Mouse (Mus musculus): ENCODE results near the gene Csgalnact2. TPM values are rescaled to one million over a fixed set of nuclear protein-coding genes. Genes with fewer than 3 reads are reported as not detected.

Gene Csgalnact2
- total and polyA plus RNA-seq, 3 experiments: 4.3 to 20.4 (median 17.6) TPM

- TF ChIP-seq CTCF (IDR thresholded peaks at IDR 0.05) (no peak), EP300 (IDR thresholded peaks at IDR 0.05; ENCODE audit: insufficient read depth, low read depth, low read length) (no peak), POLR2A (IDR thresholded peaks at IDR 0.05; ENCODE audit: insufficient read depth, low read depth, low read length) (no peak)
- no peaks in the 10 kb centered on the region for H3K27me3 ChIP-seq (ENCODE audit: control insufficient read depth, insufficient read depth, low read length)
- 73% methylated on average over 12 of the region's 12 CpGs for WGBS
- no peak for DNase-seq
- intact Hi-C loops (cut with DNase I): loop anchor here (1.0 kb wide), 1 partner anchor 239 kb away; the partner anchor contains the start of gene Bms1
- no peak overlapping the region for H3K4me3 ChIP-seq
- no peaks in the 10 kb centered on the region for H3K4me1 ChIP-seq (ENCODE audit: control insufficient read depth, insufficient read depth, low read length)
- no peaks in the 10 kb centered on the region for H3K36me3 ChIP-seq (ENCODE audit: control insufficient read depth, insufficient read depth, low read length)
- no peak overlapping the region for H3K27ac ChIP-seq
- H3K79me2 ChIP-seq (replicated peaks; ENCODE audit: control insufficient read depth, insufficient read depth, low read length): no peaks in the 10 kb centered on the region
- no peak overlapping the region for H3K9ac ChIP-seq (ENCODE audit: low read depth, low read length)
Observed at GRCm38 (mm10) chr6:118180085-118180423, 41.1 kb upstream of the Csgalnact2 start.

GRCm38 (mm10) chr6:118179316-118180084, 40.6 kb upstream of the Csgalnact2 start:
- intact Hi-C loops (cut with DNase I): loop anchor here (1.0 to 2.0 kb wide), 2 partner anchors 199 to 240 kb away; partner anchors contain the start of gene Bms1
- no peak overlapping the region for H3K27ac ChIP-seq
- WGBS: 59% methylated on average over 13 of the region's 13 CpGs

GRCm38 (mm10) chr6:118173975-118174328, 35.0 kb upstream of the Csgalnact2 start:
- no peaks in the 10 kb centered on the region for H3K79me2 ChIP-seq (replicated peaks; ENCODE audit: control insufficient read depth, insufficient read depth, low read length)
- no peak overlapping the region for H3K27ac ChIP-seq
- intact Hi-C loops (cut with DNase I): no loop called here
- H3K9ac ChIP-seq (ENCODE audit: low read depth, low read length): no peak overlapping the region
- TF ChIP-seq POLR2A (IDR thresholded peaks at IDR 0.05; ENCODE audit: insufficient read depth, low read depth, low read length): no peak
- no peaks in the 10 kb centered on the region for H3K36me3 ChIP-seq (ENCODE audit: control insufficient read depth, insufficient read depth, low read length)
- no peaks in the 10 kb centered on the region for H3K27me3 ChIP-seq (ENCODE audit: control insufficient read depth, insufficient read depth, low read length)
- H3K4me3 ChIP-seq: no peak overlapping the region
- peak in 1 of 2 experiments; percentile 8 for DNase-seq
- no peaks in the 10 kb centered on the region for H3K4me1 ChIP-seq (ENCODE audit: control insufficient read depth, insufficient read depth, low read length)
- 57% methylated on average over 5 of the region's 5 CpGs for WGBS

More at GRCm38 (mm10) chr6:118179316-118180084, 40.6 kb upstream of the Csgalnact2 start:
- H3K36me3 ChIP-seq (ENCODE audit: control insufficient read depth, insufficient read depth, low read length): no peaks in the 10 kb centered on the region
- TF ChIP-seq EP300 (IDR thresholded peaks at IDR 0.05; ENCODE audit: insufficient read depth, low read depth, low read length) (peak; percentile 89), CTCF (IDR thresholded peaks at IDR 0.05) (no peak; the same call in 1 of the 2 replicates), POLR2A (IDR thresholded peaks at IDR 0.05; ENCODE audit: insufficient read depth, low read depth, low read length) (no peak)
- no peaks in the 10 kb centered on the region for H3K79me2 ChIP-seq (replicated peaks; ENCODE audit: control insufficient read depth, insufficient read depth, low read length)
- H3K9ac ChIP-seq (ENCODE audit: low read depth, low read length): no peak overlapping the region
- no peaks in the 10 kb centered on the region for H3K27me3 ChIP-seq (ENCODE audit: control insufficient read depth, insufficient read depth, low read length)
- DNase-seq: peak; percentile 74 to 76
- no peak overlapping the region for H3K4me3 ChIP-seq
- no peaks in the 10 kb centered on the region for H3K4me1 ChIP-seq (ENCODE audit: control insufficient read depth, insufficient read depth, low read length)

- no peaks in the 10 kb centered on the region for H3K79me2 ChIP-seq (replicated peaks; ENCODE audit: control insufficient read depth, insufficient read depth, low read length)
Observed at GRCm38 (mm10) chr6:118173251-118173974, 34.5 kb upstream of the Csgalnact2 start.

GRCm38 (mm10) chr6:118171386-118171785, 32.4 kb upstream of the Csgalnact2 start:
- intact Hi-C loops (cut with DNase I): no loop called here
- no peak overlapping the region for H3K27ac ChIP-seq

More at GRCm38 (mm10) chr6:118173251-118173974, 34.5 kb upstream of the Csgalnact2 start:
- no peak overlapping the region for H3K4me3 ChIP-seq
- WGBS: 86% methylated on average over 18 of the region's 18 CpGs
- peak in 1 of 2 experiments; percentile 13 for DNase-seq
- no peaks in the 10 kb centered on the region for H3K4me1 ChIP-seq (ENCODE audit: control insufficient read depth, insufficient read depth, low read length)
- H3K27me3 ChIP-seq (ENCODE audit: control insufficient read depth, insufficient read depth, low read length): no peaks in the 10 kb centered on the region
- TF ChIP-seq EP300 (IDR thresholded peaks at IDR 0.05; ENCODE audit: insufficient read depth, low read depth, low read length) (no peak), CTCF (IDR thresholded peaks at IDR 0.05) (no peak), POLR2A (IDR thresholded peaks at IDR 0.05; ENCODE audit: insufficient read depth, low read depth, low read length) (no peak)
- H3K9ac ChIP-seq (ENCODE audit: low read depth, low read length): no peak overlapping the region
- intact Hi-C loops (cut with DNase I): no loop called here
- H3K36me3 ChIP-seq (ENCODE audit: control insufficient read depth, insufficient read depth, low read length): no peaks in the 10 kb centered on the region
- H3K27ac ChIP-seq: no peak overlapping the region

GRCm38 (mm10) chr6:118168106-118168505, 29.2 kb upstream of the Csgalnact2 start:
- Histone ChIP-seq H3K36me3 (ENCODE audit: control insufficient read depth, insufficient read depth, low read length) (no peaks in the 10 kb centered on the region), H3K79me2 (replicated peaks; ENCODE audit: control insufficient read depth, insufficient read depth, low read length) (no peaks in the 10 kb centered on the region), H3K27ac (no peak overlapping the region), H3K9ac (ENCODE audit: low read depth, low read length) (no peak overlapping the region), H3K4me3 (no peak overlapping the region), H3K4me1 (ENCODE audit: control insufficient read depth, insufficient read depth, low read length) (no peaks in the 10 kb centered on the region), H3K27me3 (ENCODE audit: control insufficient read depth, insufficient read depth, low read length) (no peaks in the 10 kb centered on the region)
- intact Hi-C loops (cut with DNase I): no loop called here
- no peak for TF ChIP-seq POLR2A (IDR thresholded peaks at IDR 0.05; ENCODE audit: insufficient read depth, low read depth, low read length)
- DNase-seq: no peak
- WGBS: 78% methylated on average over 14 of the region's 14 CpGs

More at GRCm38 (mm10) chr6:118171386-118171785, 32.4 kb upstream of the Csgalnact2 start:
- H3K27me3 ChIP-seq (ENCODE audit: control insufficient read depth, insufficient read depth, low read length): no peaks in the 10 kb centered on the region
- TF ChIP-seq EP300 (IDR thresholded peaks at IDR 0.05; ENCODE audit: insufficient read depth, low read depth, low read length): no peak
- no peak for TF ChIP-seq CTCF (IDR thresholded peaks at IDR 0.05)
- TF ChIP-seq POLR2A (IDR thresholded peaks at IDR 0.05; ENCODE audit: insufficient read depth, low read depth, low read length): no peak
- H3K36me3 ChIP-seq (ENCODE audit: control insufficient read depth, insufficient read depth, low read length): no peaks in the 10 kb centered on the region
- no peak for DNase-seq
- no peaks in the 10 kb centered on the region for H3K79me2 ChIP-seq (replicated peaks; ENCODE audit: control insufficient read depth, insufficient read depth, low read length)
- H3K4me1 ChIP-seq (ENCODE audit: control insufficient read depth, insufficient read depth, low read length): no peaks in the 10 kb centered on the region
- H3K4me3 ChIP-seq: no peak overlapping the region
- no peak overlapping the region for H3K9ac ChIP-seq (ENCODE audit: low read depth, low read length)
- 88% methylated on average over 7 of the region's 7 CpGs for WGBS
